Mouse (Mus musculus): ENCODE results near the gene Olfr299. TPM values are rescaled to one million over a fixed set of nuclear protein-coding genes. Genes with fewer than 3 reads are reported as not detected.

Olfr299 gene
- polyA plus RNA-seq (2016; fragmentation: Nextera tagmentation; extraction: Ambion mirVana): not detected in 2 replicates

GRCm38 (mm10) chr7:86459621-86460020, at the start of gene Olfr299:
TSS of gene Olfr299 (plus strand) at chr7:86459921.
- 89% methylated on average over 1 of the region's 1 CpGs for WGBS
- DNase-seq (ENCODE audit: low spot score): no peak
- no peaks in the 10 kb centered on the region for H3K9me3 ChIP-seq (replicated peaks)

GRCm38 (mm10) chr7:86492384-86492783, 32.7 kb downstream of the Olfr299 start, which contains the start of gene Olfr298:
TSS of gene Olfr298 (minus strand) at chr7:86492484.
- WGBS: 90% methylated on average over 1 of the region's 1 CpGs
- H3K27ac ChIP-seq: no peak within 1 kb of the TSS
- H3K36me3 ChIP-seq: no peaks in the 10 kb centered on the region
- no peak for DNase-seq (ENCODE audit: low spot score)
- H3K27me3 ChIP-seq (ENCODE audit: low read depth, poor library complexity, severe bottlenecking): no peaks in the 10 kb centered on the region
- H3K4me3 ChIP-seq: no peak within 1 kb of the TSS
- H3K9me3 ChIP-seq (replicated peaks): no peaks in the 10 kb centered on the region
- H3K4me1 ChIP-seq: no peaks in the 10 kb centered on the region

More at GRCm38 (mm10) chr7:86459621-86460020, at the start of gene Olfr299:
- no peaks in the 10 kb centered on the region for H3K27me3 ChIP-seq (ENCODE audit: low read depth, poor library complexity, severe bottlenecking)
- H3K4me1 ChIP-seq: no peaks in the 10 kb centered on the region
- H3K4me3 ChIP-seq: no peak within 1 kb of the TSS
- H3K36me3 ChIP-seq: no peaks in the 10 kb centered on the region
- no peak within 1 kb of the TSS for H3K27ac ChIP-seq

Other genes starting within 250 kb of the Olfr299 start
- gene Vmn2r76, start 213.6 kb upstream of the Olfr299 start, polyA plus RNA-seq (2016; fragmentation: Nextera tagmentation; extraction: Ambion mirVana): not detected in 2 replicates
- not detected in 2 replicates for gene Olfr310, start 182.7 kb upstream of the Olfr299 start, polyA plus RNA-seq (2016; fragmentation: Nextera tagmentation; extraction: Ambion mirVana)
- not detected in 2 replicates for gene Olfr309, start 146.2 kb upstream of the Olfr299 start, polyA plus RNA-seq (2016; fragmentation: Nextera tagmentation; extraction: Ambion mirVana)
- gene Olfr308, start 134.3 kb upstream of the Olfr299 start, polyA plus RNA-seq (2016; fragmentation: Nextera tagmentation; extraction: Ambion mirVana): not detected in 2 replicates
- not detected in 2 replicates for gene Olfr307, start 122.3 kb upstream of the Olfr299 start, polyA plus RNA-seq (2016; fragmentation: Nextera tagmentation; extraction: Ambion mirVana)
- gene Olfr305, start 93.0 kb upstream of the Olfr299 start, polyA plus RNA-seq (2016; fragmentation: Nextera tagmentation; extraction: Ambion mirVana): not detected in 2 replicates
- gene Olfr304, start 73.3 kb upstream of the Olfr299 start, polyA plus RNA-seq (2016; fragmentation: Nextera tagmentation; extraction: Ambion mirVana): not detected in 2 replicates
- not detected in 2 replicates for gene Olfr303, start 62.1 kb upstream of the Olfr299 start, polyA plus RNA-seq (2016; fragmentation: Nextera tagmentation; extraction: Ambion mirVana)
- not detected in 2 replicates for gene Olfr301, start 56.1 kb upstream of the Olfr299 start, polyA plus RNA-seq (2016; fragmentation: Nextera tagmentation; extraction: Ambion mirVana)
- not detected in 2 replicates for gene Olfr298, start 32.6 kb downstream of the Olfr299 start, polyA plus RNA-seq (2016; fragmentation: Nextera tagmentation; extraction: Ambion mirVana)
- not detected in 2 replicates for gene Olfr297, start 60.0 kb downstream of the Olfr299 start, polyA plus RNA-seq (2016; fragmentation: Nextera tagmentation; extraction: Ambion mirVana)
- not detected in 2 replicates for gene Olfr295, start 123.9 kb downstream of the Olfr299 start, polyA plus RNA-seq (2016; fragmentation: Nextera tagmentation; extraction: Ambion mirVana)
- gene Olfr294, start 156.7 kb downstream of the Olfr299 start, polyA plus RNA-seq (2016; fragmentation: Nextera tagmentation; extraction: Ambion mirVana): not detected in 2 replicates
- gene Olfr293, start 189.1 kb downstream of the Olfr299 start, polyA plus RNA-seq (2016; fragmentation: Nextera tagmentation; extraction: Ambion mirVana): not detected in 2 replicates
- not detected in 2 replicates for gene Olfr292, start 228.4 kb downstream of the Olfr299 start, polyA plus RNA-seq (2016; fragmentation: Nextera tagmentation; extraction: Ambion mirVana)